Mouse (Mus musculus) megakaryocyte-erythroid progenitor cell, adult 5-6 weeks (primary cell): ENCODE results near the gene Esp3. TPM values are rescaled to one million over a fixed set of nuclear protein-coding genes. Genes with fewer than 3 reads are reported as not detected.
"Not testable (repeated sequence)": the region's sequence is repeated elsewhere in the genome, so short reads cannot be mapped to it uniquely, and the experiment has no call there.

Experiments
- ATAC-seq: replicated peaks from 2 replicates; pipeline ENCODE4 v1.8.0; 2016; ENCODE audit warnings: mild to moderate bottlenecking, inconsistent platforms; ENCODE audit not compliant: severe bottlenecking, poor library complexity, low FRiP score, low TSS enrichment
- total RNA-seq, 2 experiments: library from RNA; stranded (forward) in 1 of 2; stranded (reverse) in 1 of 2; fragments of 200-1000, 215-1000 nt in 1 of 2; fragments of >200 nt in 1 of 2; fragmentation: Nextera tagmentation in 1 of 2; gene quantifications; 2 replicates each; pipeline ENCODE4 v1.2.3; 2014 to 2017

Esp3 gene
- total RNA-seq (2014; fragmentation: Nextera tagmentation) (not detected in 2 replicates), total RNA-seq (2017) (not detected in 2 replicates)

DNA sequence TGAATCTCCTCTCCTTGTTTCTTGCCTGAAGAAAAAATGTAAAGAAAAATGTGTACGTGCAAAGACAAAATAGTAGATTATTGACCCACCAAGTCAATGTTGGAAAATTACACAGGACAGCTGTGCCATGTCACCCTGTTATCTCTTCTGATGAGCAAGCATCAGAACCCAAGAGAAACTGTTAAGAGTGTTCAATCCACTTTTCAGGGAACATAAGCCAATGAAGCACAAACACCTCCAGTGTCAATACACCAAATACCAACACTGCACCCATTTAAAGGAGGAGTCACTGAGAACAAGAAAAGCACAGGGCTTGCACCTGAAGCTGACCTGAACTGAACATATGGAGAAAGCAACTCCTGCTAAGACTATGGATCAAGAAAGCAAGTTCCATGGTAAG is at the start of gene Esp3:
Gene Esp3 (plus strand): TSS at position 301 of the 400 bp plus-strand sequence.
- not testable (repeated sequence) for ATAC-seq

DNA sequence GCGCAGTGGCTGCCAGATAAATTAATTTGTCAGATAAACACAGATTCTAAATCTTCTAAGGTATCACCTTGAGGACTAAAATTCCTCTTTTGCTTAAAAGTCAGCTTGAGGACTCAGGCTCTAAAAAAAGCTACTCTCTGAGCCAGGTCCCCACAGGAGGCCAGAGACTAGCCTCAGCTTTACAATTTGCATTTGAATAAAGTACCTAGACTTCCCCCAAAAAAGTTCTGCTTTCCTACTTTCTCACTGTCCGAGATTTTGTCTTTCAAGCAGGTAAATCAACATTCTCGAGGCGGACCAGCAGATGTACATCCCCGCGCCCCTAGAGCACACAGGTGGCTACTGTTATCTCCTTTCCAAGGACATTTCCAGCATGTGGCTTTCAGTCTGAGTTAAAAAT is 48.0 kb upstream of the Esp3 start:
- ATAC-seq, result not testable (repeated sequence)

DNA sequence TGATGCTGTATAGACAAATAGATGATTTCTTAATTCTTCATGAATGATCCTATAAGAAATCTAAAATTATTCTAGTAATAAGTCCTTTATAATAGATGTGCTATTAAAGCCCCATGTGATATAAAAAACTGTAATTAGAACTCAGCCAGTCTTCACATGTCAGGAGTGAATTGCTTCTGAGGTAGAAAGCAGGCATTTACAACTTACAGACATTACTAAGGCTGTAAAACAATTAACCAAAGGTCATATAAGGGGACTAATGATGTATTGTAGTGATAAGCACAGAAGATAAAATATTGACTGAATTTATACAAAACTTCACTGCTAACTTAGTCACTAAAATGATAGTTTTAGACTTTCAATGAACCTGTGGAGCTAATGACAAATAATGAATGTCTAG is 40.6 kb upstream of the Esp3 start:
- no peak for ATAC-seq

DNA sequence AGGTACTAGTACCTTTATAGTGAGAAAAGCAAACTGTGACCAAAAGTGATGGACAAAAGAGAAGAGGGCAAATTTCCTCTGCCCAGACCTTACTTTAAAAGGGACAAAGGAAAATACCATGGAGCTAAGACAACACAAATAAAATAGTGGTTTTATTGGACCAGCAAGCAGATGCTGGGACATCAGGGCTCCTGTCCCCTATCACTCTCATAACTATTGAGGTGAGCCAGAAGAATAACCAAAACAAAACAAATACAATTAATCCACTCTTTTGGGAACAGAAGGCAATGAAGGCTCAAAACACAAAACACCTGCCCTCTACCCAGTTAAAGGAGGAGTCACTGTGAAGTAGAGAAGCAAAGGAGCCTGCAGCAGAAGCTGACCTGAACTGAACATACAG is 33.6 kb upstream of the Esp3 start, which contains the start of gene Esp4:
Gene Esp4 (plus strand): TSS at position 301 of the 400 bp plus-strand sequence.
- ATAC-seq, result no peak

DNA sequence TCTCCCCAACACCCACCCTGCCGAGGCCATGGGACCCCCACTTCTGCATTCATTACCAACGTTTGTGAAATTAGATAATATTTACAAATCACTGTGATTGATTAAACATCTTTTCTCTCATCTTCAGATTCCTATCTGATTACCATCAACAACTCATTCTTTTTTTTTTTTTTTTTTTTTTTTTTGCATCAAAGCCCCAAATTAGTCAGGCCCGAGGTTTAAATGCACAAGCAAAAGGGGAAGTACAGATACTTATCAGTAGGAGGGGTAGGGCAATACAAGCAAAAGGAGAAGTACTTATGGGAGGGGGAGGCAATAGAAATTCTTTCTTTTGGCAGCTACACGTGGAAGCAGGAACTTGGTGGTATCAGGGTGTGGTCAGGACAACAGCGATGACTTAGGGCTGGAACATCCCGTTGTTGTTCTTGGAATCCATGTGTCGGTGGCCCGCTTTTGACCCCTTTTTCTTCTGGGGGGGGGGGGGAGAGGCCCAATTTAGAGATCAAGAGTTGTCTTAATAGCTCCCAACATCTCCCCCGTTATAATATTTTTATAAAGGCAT is 30.3 kb downstream of the Esp3 start:
- ATAC-seq, result not testable (repeated sequence)

DNA sequence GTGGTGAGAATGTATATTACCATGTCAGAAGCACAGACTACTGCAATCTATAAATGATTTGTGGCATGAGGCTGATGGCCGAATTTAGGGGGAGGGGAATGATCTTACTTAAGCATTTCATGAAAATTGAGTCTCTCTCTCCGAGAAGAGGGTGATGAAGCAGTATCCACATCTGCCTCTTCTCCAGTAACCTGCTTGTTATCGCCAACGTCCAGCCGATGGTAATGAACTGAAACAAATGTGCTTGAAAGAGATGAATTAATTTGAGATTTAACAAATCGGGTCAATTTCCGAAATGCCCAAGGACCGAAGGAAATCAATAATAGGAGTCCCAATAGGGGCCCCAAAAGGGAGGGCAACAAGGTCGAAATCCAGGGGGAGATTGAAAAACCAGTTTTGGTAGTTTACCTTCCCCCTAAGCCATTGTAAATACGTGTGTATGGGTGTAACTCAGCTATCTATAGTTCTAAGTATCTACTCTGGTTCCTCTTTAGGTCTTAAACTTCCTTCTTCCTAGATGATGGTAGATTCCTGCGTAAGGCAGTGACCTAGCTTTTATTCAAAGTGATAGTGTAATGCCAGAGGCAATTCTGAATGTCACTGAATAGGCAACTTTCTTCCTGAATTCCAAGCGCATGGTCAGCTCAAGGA is 31.4 kb downstream of the Esp3 start:
- not testable (repeated sequence) for ATAC-seq

Other genes starting within 250 kb of the Esp3 start
- gene Esp8, start 112.1 kb upstream of the Esp3 start, total RNA-seq (2014; fragmentation: Nextera tagmentation), result not detected in 2 replicates
- not detected in 2 replicates for gene Esp8, start 112.1 kb upstream of the Esp3 start, total RNA-seq (2017)
- not detected in 2 replicates for gene Esp6, start 70.6 kb upstream of the Esp3 start, total RNA-seq (2014; fragmentation: Nextera tagmentation)
- gene Esp6, start 70.6 kb upstream of the Esp3 start, total RNA-seq (2017), result not detected in 2 replicates
- not detected in 2 replicates for gene Esp4, start 33.5 kb upstream of the Esp3 start, total RNA-seq (2014; fragmentation: Nextera tagmentation)
- gene Esp4, start 33.5 kb upstream of the Esp3 start, total RNA-seq (2017), result not detected in 2 replicates
- not detected in 2 replicates for gene Esp1, start 95.0 kb downstream of the Esp3 start, total RNA-seq (2014; fragmentation: Nextera tagmentation)
- not detected in 2 replicates for gene Esp1, start 95.0 kb downstream of the Esp3 start, total RNA-seq (2017)
- gene Crisp2, start 174.9 kb downstream of the Esp3 start, total RNA-seq (2014; fragmentation: Nextera tagmentation), result 3.8 TPM in 1 of 2 replicates, not detected in the other
- gene Crisp2, start 174.9 kb downstream of the Esp3 start, total RNA-seq (2017), result 3.1 TPM in 1 of 2 replicates, not detected in the other
- 98.6 and 128 TPM in 2 replicates for gene Rhag, start 179.1 kb downstream of the Esp3 start, total RNA-seq (2014; fragmentation: Nextera tagmentation)
- 54.1 and 79.9 TPM in 2 replicates for gene Rhag, start 179.1 kb downstream of the Esp3 start, total RNA-seq (2017)
- gene 9130008F23Rik, start 248.5 kb downstream of the Esp3 start, total RNA-seq (2014; fragmentation: Nextera tagmentation), result 1.9 and 4.0 TPM in 2 replicates
- gene 9130008F23Rik, start 248.5 kb downstream of the Esp3 start, total RNA-seq (2017), result 0.84 and 14.3 TPM in 2 replicates